Mouse (Mus musculus) urinary bladder, adult 18-20 months (tissue): ENCODE measurements at regions not wholly inside any gene's neighbourhood (a gene's known extent, or its start where the extent isn't known, plus 50 kb on each side); places are given as distances from the start of the nearest gene placed in this dataset.

Experiments
- DNase-seq, 2 experiments: peaks; one replicate each; pipeline ENCODE4 v3.0.0; 2022; ENCODE audit warnings: low spot score in 2 of 2, mixed read lengths in 2 of 2

DNA sequence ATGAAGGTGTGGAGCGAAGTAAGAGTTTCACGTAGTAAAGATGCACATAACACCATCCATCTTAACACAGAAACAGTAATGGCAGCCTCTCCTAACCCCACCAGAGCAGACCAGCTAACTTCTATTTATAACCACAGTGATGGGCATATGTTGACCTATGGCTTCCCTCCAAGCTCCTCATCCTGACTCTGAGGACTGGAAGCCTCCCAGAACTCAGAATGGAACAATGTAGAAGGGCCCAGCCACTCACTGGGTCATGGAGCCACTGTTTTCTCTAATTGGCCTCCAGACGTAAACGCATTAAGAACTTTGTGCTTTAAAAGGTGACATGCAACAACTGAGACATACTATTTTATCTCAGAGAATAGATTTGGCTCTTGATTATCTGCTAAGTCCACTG is 77.0 kb downstream of the Irs2 start:
- no peak for DNase-seq

DNA sequence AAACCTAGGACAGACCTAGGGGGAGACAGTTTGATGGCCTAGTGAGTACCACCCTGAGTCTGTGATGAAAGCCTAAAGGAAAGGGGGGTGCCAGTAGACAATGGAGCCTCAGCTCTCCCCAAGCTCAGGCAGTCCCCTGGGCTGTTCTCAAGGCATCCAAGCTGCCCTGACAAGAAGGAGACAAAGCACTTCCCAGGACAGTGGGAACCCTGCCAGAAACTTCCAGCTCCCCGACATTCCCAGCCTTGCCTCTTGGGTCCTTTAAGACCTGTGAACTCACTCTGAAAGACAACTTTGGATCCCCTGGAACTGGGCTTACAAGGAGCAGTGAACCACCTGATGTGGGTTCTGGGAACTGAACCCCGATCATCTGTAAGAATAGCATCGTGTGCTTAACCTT is 79.4 kb downstream of the Irs2 start:
- DNase-seq: no peak

DNA sequence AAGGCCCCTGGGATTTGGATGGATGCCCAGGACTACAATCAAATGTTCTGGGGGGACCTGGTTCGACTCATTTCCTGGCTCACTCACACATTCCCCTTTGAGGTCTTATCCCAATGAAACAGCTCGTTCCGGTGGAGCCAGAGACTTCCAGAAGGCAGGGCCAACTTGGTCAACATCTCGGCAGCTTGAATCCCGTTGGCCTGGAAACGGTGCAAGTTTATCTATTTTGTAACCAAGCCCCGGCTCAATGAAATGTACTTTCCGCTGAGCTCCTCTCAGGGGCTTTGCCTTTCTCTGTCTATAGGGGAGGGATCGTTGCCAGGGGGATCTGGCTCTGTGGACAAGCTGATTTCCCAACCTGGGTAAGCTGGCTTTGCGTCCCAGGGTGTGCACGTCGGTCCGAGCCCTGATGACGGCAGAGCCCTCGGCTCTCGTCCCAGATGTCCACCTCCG is 79.9 kb downstream of the Irs2 start:
- peak in 1 of 2 experiments; percentile 78 for DNase-seq

DNA sequence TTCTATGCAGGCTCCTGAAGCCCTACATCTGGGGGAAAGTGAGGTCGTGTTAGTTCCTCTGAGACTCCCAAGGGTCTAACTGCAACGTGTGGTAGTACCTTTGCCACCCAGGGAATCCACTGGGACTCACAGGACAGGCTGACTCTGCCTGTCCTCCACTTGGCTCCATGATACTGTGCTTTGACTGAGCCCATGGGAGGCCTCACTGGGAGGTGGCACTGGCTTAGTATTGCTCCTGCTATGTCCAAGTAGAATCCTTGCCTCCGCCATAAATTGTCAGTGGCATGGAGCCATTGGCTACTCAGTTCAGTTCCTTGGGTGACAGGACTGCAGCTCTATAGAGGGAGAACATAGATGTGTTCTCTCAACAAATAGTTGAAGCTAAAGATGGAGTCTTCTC is 81.1 kb downstream of the Irs2 start:
- no peak for DNase-seq

DNA sequence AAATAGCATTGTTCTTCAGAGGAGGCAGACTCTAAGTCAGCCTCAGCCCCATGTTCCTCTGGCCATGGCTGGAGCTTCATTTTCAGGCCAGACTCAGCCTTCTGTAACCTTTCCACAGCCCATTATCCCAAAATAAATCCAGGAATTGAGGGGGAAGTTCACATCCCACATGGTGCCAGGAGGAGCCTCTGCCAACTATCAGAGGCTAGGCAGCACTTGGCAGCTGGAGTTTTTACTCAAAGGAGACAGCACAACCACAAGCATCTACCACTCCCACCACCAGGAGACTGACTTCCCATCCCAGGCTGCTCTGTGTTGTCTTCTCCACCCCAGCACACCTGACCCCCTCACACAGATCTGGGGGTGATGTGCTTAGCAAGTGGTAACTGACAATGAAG is 81.7 kb downstream of the Irs2 start:
- no peak for DNase-seq

DNA sequence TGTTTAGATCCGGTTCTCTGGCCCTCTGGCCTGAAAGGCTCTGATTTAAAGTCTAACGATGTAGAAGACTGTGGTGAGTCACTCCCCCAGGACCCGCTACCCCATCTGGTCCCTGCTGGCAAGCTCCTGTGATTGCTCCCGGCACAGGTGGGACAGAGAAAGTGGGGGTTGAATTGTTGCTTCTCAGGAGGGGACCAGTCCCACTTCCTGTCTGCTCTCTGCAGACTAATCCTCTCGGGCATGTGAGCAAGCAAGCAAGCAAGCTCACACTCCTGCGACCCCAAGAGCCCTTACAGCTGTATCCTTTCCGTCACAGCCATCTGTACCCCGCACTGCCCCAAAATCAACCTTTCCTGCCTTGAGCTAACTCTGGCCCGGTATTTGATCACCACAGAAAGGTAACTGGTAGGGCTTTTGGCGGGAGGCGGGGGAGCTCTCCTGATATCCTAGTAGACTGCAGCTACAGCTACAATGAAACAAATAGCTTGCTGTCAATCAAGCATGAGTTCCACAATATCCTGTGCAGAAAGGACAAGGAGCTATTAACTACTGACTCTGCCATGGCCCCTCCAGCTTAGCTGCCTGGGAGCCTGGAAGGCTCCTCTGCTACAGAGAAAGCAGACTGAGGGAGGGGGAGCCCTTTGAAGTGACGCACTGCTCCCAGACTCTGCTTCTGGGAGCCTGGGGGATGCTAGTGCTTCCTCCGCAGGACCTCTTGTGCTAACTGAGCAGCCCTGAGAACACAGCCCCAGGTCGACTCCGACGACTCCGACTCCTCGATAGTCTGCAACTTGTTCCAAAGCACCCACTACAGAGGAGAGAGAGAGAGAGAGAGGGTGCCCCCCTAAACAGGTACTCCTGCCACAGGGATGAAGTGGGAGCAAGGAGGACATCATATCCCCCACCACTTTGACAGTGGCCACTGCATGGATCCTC is 82.4 kb downstream of the Irs2 start:
- DNase-seq: no peak

DNA sequence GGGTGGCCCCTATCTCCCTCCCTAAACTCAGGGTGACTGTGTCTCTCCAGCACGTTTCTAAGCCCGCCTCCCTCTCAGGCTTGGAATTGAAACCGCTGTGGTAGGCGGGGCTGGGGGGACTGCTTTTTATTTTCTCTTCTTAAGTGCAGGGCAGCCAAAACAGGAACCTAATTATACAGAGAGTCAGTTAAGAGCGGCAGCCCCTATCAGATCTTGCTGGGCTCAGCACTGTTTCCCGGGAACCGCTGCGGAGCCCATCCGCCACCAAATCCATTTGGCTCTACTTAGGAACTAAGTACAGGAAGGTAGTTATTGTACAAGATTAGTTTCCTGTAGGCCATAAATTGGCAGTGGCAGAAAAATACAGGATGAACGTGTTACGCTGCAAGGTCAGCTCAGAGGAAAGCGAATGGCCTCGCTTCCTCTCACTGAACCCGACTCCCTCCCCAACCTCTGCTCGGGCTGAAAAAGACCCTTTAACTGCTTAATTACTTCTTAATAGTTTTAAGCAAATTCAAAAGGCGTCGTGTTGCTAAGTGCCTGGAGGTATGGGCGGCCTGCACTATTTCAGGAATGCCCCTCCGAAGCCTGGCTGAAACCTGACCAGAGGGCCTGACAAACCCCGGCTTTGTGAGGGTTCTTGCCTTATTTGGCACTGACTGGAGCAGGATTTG is 83.6 kb downstream of the Irs2 start:
- no peak for DNase-seq

DNA sequence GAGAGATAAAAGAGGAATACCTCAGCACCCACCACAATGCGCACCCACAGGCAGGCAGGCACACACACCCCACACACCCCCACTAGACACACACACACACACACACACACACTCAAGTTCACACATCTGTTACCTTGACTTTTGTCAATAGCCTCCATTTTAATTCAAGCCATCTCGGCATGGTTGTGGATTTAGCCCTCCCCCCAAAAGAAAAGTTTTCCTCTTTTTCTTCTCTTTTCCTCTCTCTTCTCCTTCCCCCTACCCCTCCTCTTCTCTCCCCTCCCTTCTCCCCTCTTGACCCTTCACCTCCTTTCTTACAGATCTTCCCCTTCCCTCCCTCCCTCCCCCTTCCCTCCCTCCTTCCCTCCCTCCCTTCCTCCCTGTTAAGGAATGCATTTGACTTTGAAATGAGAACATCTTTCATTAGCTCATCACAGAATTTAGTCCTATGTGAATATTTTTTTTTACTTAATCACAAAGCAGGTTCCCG is 84.2 kb downstream of the Irs2 start:
- DNase-seq: no peak

DNA sequence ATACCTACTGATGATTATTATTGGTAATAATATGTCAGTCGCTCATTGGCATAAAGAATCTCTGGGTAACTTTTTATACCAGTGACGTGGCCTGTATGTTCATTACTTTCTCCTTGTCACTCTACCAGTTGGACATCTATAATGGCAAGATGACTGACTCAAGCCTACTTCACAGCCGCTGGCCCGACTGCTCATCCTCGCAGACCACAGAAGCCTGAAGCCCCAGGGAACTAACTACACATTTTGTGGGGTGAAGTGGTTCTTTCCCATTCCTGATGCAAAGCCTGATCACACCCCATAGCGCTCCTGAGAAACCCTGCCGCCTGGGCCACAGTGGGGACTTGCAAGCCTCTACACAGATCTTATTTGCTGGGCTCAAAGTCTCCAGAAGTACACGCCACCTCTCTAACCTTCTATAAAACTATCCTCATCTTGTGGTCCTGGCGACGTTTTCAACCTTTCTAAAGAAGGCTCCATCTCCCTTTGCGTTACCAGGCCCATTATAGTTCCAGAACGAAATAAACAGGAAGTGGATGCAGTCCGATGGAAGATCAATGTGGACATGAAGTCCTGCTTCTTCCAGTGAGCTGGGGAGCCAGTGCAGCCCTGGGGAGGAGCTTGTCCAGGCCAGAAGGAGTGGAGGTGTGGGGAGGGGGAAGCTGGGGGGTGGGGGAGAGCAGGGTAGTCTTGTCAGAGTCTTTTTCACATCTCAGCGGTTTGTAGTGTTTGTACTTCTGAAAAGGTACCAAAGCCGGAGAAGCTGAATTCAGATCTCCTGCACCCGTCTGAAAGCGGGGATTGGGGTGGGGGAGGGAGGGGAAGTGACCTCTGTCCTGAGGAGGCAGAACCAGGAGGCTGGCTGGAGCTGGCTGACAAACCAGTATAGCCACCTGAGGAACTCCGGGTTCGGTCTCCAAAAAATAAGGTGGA is 84.9 kb downstream of the Irs2 start:
- no peak for DNase-seq

DNA sequence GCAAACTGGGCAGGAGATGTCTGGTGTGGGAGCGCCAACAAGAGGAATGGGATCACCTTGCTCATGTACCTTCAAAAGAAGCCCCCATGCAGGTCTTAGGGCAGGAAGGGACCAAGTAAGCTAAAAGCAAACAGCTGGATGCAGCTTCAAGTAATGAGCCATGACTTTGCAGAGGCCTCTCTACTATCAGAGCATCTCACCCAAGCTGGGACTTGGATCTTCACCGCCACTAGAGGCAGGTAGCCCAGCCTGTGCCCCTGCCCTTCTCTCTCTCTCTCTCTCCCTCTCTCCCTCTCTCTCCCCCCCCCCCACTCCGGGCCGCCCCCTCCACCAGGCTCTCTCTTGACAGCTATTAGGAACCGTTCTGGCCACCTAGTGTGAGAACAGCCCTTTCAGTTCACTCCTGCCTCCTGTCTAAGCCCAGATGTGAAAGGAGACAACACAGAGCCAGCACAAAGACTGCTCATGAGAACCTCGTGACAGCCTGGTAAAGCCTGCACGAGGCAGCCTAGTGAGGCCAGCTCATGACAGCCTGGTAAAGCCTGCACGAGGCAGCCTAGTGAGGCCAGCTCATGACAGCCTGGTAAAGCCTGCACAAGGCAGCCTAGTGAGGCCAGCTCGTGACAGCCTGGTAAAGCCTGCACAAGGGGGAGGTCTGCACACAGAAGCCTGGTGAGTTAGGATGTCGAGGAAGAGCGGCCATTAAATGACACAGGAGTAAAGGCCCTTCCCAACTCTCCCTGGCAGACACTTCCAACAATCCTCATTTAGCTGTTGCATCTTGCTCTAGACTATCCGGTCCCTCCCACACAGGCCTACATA is 85.8 kb downstream of the Irs2 start:
- DNase-seq: no peak

DNA sequence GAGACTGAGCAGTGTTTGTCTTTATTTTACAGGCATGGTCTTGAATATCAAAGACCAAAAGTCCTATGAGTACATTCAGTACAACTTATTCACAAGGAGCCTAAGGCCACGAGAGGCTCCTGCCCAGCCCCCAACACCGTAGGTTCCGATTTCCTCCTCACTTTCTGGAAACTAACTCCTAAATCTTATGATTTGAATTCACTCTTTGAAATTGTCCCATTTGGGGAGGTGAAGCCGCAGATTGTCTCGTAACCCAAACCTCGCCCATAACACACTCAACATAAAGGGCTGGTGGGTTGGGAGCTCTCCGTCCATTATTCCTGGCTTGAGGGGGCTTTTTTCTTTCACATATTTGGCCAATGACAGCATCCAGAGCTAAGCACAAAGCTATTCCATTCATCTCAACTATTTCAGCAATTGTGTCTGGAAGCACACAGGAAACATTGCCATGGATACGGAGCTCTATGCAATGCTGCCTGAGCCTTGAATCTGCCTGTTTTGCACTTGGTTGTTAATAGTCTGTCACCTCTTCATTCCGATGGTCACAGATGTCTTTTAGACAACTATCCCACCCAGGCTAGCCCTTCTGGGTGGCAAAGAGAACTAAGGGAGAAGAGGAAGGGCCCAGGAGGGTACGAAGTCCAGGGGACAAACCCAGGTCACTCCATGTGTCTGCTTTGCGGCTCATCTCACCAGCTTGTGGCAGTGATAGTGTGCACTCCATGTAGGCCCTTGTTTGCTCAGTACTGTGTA is 86.6 kb downstream of the Irs2 start:
- no peak for DNase-seq

DNA sequence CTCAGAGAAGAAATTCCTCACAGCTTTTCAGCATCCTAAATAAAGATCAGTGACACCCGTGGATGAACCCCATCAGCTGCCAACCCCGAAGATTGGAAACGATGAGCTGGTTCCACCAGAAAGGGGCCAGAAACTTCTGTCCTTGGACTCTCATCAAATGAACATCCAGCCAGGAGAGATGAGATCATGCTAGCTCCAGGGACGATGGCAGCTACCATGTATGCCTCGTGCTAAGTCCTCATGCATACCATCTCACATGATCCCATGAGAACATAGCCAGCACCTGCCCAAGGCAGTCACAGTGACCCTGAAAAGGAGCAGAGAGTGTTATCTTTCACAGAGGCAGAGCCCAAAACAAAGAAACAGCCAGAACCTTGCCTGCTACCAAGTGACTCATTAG is 88.6 kb downstream of the Irs2 start:
- no peak for DNase-seq

DNA sequence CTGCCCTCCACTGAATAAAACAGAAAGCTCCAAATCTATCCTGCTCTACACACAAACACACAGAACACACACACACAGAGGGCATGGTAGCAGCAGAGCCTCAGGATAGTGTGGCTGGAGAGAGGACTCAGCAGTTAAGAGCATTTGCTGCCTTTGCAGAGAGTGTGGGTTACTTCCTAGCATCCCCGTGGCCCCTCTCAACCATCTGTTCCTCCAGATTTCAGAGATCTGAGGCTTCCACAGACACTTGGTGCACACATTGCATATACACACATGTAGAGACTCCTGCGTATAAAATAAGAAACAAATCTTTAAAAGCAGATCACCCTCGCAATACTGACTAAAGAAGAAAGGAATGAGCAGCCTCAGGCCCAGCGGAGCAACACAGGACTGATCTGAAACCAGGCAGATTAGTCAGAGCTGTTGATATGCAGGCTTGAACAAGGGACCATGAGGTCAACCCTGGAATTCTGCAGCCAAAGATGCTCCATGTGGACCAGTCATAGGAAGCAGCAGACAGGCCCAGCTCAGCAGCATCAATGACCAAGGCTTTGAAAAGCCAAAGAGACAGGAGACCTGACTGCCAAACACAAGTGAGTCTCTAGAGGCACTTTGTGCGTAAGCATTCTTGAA is 89.7 kb downstream of the Irs2 start:
- no peak for DNase-seq

DNA sequence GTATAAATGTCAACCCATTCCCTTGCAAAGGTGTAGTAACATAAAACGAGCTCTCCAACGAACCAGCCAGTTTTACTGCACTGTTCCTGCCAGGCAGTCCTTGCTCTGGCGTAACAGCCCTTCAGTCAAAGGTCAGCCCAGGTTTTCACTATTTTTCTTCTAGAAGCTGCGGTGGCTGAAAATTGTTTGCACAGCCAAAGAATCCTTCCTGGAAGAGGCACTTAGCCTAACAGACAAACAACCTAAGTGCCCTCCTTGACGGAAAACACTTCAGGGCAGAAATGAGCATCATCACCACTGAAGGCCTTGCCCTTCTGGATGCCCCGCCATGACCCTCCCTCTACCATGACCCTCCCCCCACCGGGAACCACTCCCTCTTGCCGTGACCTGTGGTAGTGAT is 93.6 kb downstream of the Irs2 start:
- no peak for DNase-seq

DNA sequence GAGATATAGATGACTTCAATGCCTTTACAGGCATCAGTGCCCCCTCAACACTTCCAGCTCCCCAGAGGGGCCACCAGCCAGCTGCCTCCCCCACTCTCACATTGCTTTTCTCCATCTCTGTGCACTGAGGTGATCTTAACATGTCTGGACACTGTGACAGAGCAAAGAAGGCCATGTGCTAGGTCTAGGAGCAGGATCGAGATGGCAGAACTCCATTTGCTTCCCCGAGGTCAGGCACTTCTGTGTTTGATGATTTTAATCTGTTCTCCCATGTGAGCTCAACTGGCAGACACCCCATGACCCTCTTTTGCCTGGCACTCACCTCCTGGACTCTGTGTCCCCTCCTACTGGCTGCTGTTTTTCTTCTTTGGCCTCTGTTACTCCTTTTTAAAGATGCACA is 95.8 kb downstream of the Irs2 start:
- no peak for DNase-seq

DNA sequence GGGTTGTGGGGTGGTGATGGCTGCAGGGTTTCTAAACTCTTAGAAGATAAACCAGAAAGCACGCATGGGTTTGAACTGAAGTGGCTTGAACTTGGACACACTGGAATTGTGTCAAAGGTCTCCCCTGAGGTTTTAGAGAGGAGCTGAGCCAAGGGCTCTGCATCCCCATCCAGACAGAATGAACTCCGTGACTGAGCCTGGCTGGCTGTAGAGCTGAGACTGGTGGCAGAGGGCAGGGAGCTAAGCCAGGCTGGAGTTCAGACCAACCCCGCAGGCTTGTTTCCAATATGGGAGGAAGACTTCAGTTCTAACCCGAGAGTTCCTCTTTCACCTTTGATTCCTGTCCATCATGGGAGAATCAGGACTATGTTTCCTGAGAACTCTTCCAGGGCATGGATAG is 96.9 kb downstream of the Irs2 start:
- DNase-seq: no peak

DNA sequence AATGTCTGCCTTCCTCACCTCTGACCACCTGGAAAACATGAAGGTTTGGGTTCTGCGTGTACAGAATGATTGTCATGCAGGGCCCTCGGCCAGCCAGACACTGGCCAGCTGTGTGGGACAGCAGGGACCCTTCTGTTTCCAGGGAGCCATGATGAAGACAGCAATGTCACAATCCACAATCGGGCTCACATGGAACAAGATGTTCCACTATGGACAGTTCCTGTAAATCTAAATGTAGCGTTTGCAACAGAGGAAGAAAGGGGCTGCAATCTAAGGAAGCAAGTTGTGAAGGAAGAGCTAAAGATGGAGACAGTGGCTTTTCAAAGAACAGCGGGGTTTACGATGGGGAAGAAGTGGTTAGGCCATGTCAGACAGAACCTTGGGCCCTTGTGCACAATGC is 97.3 kb downstream of the Irs2 start:
- no peak for DNase-seq

DNA sequence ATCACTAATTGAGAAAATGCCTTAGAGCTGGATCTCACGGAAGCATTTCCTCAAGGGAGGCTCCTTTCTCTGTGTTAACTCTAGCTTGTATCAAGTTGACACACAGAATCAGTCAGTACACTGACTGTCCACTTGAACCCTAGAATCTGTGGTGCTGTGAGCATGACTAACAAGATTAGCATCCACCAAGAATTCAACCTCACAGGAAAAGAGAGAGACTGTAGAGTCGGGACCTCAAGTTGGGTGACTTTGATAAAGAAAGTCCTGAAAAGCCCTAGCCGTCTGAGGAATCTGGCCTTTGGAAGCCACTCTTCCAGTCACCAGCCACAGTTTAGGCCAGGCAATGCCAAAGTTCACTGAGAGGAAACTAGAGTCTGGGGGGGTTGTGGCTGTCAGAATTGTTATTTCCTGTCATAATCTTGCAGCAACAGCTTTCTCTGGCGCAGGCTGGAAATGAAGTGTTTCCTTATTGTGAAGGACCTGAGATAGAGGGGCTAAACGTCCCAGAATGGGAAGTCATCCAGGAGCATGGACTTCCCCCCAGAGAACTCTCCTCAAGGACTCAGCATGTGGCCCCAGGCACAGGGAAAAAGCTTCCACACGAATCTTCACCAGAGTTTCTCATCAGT is 97.9 kb downstream of the Irs2 start:
- no peak for DNase-seq

DNA sequence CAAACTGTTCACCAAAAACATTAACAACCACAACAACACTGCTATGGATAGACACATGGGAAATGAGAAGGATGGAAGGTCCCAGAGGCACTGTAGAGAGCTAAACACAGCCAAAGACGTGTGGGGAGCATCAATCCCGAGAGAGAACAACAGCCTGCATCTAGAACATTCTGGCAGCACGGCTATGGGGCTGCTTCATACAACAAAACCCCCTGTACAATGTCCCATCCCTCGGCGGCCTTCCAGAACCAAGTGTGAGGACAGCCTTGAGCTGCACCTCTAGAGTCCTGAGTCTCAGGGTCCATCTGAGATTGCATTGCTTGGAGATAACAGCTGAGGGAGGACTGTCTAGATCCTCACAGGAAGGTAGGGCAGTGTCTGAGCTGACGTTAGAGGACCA is 99.1 kb downstream of the Irs2 start:
- DNase-seq: no peak
